Mouse (Mus musculus): Measurements from ENCODE around the gene Flt1. TPM values are rescaled to one million over a fixed set of nuclear protein-coding genes. Genes with fewer than 3 reads are reported as not detected.

The Flt1 gene
- polyA plus RNA-seq, 1 experiment = 3.6 TPM

GRCm38 (mm10) chr5:147692622-147693021 is 33.2 kb downstream of the Flt1 start:
- Histone ChIP-seq H3K4me3 (ENCODE audit: low read depth, low read length) (no peak overlapping the region), H3K4me1 (ENCODE audit: control insufficient read depth, insufficient read depth, insufficient read length, low read length) (no peaks in the 10 kb centered on the region), H3K27ac (ENCODE audit: insufficient read depth, low read depth, low read length) (no peak overlapping the region), H3K27me3 (ENCODE audit: control insufficient read depth, insufficient read depth, low read length) (no peaks in the 10 kb centered on the region), H3K36me3 (ENCODE audit: control insufficient read depth, insufficient read depth, low read length) (no peaks in the 10 kb centered on the region)
- TF ChIP-seq CTCF (IDR thresholded peaks at IDR 0.05; ENCODE audit: extremely low read depth, insufficient read length, insufficient replicate concordance, low read depth, low read length) (no peak), POLR2A (IDR thresholded peaks at IDR 0.05; ENCODE audit: low read depth, low read length) (no peak)
- 89% methylated on average over 1 of the region's 1 CpGs for WGBS

GRCm38 (mm10) chr5:147683707-147684323 is 42.0 kb downstream of the Flt1 start:
- 87% methylated on average over 12 of the region's 12 CpGs for WGBS
- no peaks in the 10 kb centered on the region for H3K4me1 ChIP-seq (ENCODE audit: control insufficient read depth, insufficient read depth, insufficient read length, low read length)
- H3K36me3 ChIP-seq (ENCODE audit: control insufficient read depth, insufficient read depth, low read length) = no peaks in the 10 kb centered on the region
- no peak for TF ChIP-seq CTCF (IDR thresholded peaks at IDR 0.05; ENCODE audit: extremely low read depth, insufficient read length, insufficient replicate concordance, low read depth, low read length)
- TF ChIP-seq POLR2A (IDR thresholded peaks at IDR 0.05; ENCODE audit: low read depth, low read length) = no peak
- H3K4me3 ChIP-seq (ENCODE audit: low read depth, low read length) = no peak overlapping the region
- no peak overlapping the region for H3K27ac ChIP-seq (ENCODE audit: insufficient read depth, low read depth, low read length)
- H3K27me3 ChIP-seq (ENCODE audit: control insufficient read depth, insufficient read depth, low read length) = no peaks in the 10 kb centered on the region

- Histone ChIP-seq H3K36me3 (ENCODE audit: control insufficient read depth, insufficient read depth, low read length) (no peaks in the 10 kb centered on the region), H3K4me1 (ENCODE audit: control insufficient read depth, insufficient read depth, insufficient read length, low read length) (no peaks in the 10 kb centered on the region), H3K4me3 (ENCODE audit: low read depth, low read length) (no peak overlapping the region), H3K27me3 (ENCODE audit: control insufficient read depth, insufficient read depth, low read length) (no peaks in the 10 kb centered on the region), H3K27ac (ENCODE audit: insufficient read depth, low read depth, low read length) (no peak overlapping the region)
- WGBS = 30% methylated on average over 10 of the region's 10 CpGs
- no peak for TF ChIP-seq CTCF (IDR thresholded peaks at IDR 0.05; ENCODE audit: extremely low read depth, insufficient read length, insufficient replicate concordance, low read depth, low read length)
- no peak for TF ChIP-seq POLR2A (IDR thresholded peaks at IDR 0.05; ENCODE audit: low read depth, low read length)
Measured at GRCm38 (mm10) chr5:147681224-147681623, 44.6 kb downstream of the Flt1 start.

- Histone ChIP-seq H3K36me3 (ENCODE audit: control insufficient read depth, insufficient read depth, low read length) (no peaks in the 10 kb centered on the region), H3K4me1 (ENCODE audit: control insufficient read depth, insufficient read depth, insufficient read length, low read length) (no peaks in the 10 kb centered on the region), H3K4me3 (ENCODE audit: low read depth, low read length) (no peak overlapping the region), H3K27me3 (ENCODE audit: control insufficient read depth, insufficient read depth, low read length) (no peaks in the 10 kb centered on the region), H3K27ac (ENCODE audit: insufficient read depth, low read depth, low read length) (no peak overlapping the region)
- TF ChIP-seq CTCF (IDR thresholded peaks at IDR 0.05; ENCODE audit: extremely low read depth, insufficient read length, insufficient replicate concordance, low read depth, low read length) (no peak), POLR2A (IDR thresholded peaks at IDR 0.05; ENCODE audit: low read depth, low read length) (no peak)
- 28% methylated on average over 5 of the region's 5 CpGs for WGBS
Measured at GRCm38 (mm10) chr5:147680711-147681110, 45.1 kb downstream of the Flt1 start.

- Histone ChIP-seq H3K27ac (ENCODE audit: insufficient read depth, low read depth, low read length) (no peak overlapping the region), H3K27me3 (ENCODE audit: control insufficient read depth, insufficient read depth, low read length) (no peaks in the 10 kb centered on the region), H3K36me3 (ENCODE audit: control insufficient read depth, insufficient read depth, low read length) (no peaks in the 10 kb centered on the region), H3K4me1 (ENCODE audit: control insufficient read depth, insufficient read depth, insufficient read length, low read length) (no peaks in the 10 kb centered on the region), H3K4me3 (ENCODE audit: low read depth, low read length) (no peak overlapping the region)
- TF ChIP-seq CTCF (IDR thresholded peaks at IDR 0.05; ENCODE audit: extremely low read depth, insufficient read length, insufficient replicate concordance, low read depth, low read length) = no peak
- TF ChIP-seq POLR2A (IDR thresholded peaks at IDR 0.05; ENCODE audit: low read depth, low read length) = no peak
- 91% methylated on average over 12 of the region's 12 CpGs for WGBS
Measured at GRCm38 (mm10) chr5:147679316-147679715, 46.5 kb downstream of the Flt1 start.

- TF ChIP-seq CTCF (IDR thresholded peaks at IDR 0.05; ENCODE audit: extremely low read depth, insufficient read length, insufficient replicate concordance, low read depth, low read length) = no peak
- TF ChIP-seq POLR2A (IDR thresholded peaks at IDR 0.05; ENCODE audit: low read depth, low read length) = no peak
- no peaks in the 10 kb centered on the region for H3K4me1 ChIP-seq (ENCODE audit: control insufficient read depth, insufficient read depth, insufficient read length, low read length)
- no peak overlapping the region for H3K27ac ChIP-seq (ENCODE audit: insufficient read depth, low read depth, low read length)
- no peaks in the 10 kb centered on the region for H3K27me3 ChIP-seq (ENCODE audit: control insufficient read depth, insufficient read depth, low read length)
- WGBS = 75% methylated on average over 5 of the region's 5 CpGs
- no peak overlapping the region for H3K4me3 ChIP-seq (ENCODE audit: low read depth, low read length)
- no peaks in the 10 kb centered on the region for H3K36me3 ChIP-seq (ENCODE audit: control insufficient read depth, insufficient read depth, low read length)
Measured at GRCm38 (mm10) chr5:147675791-147676190, 50.0 kb downstream of the Flt1 start.

GRCm38 (mm10) chr5:147671765-147672424 is 53.9 kb downstream of the Flt1 start:
- H3K4me1 ChIP-seq (ENCODE audit: control insufficient read depth, insufficient read depth, insufficient read length, low read length) = no peaks in the 10 kb centered on the region
- no peaks in the 10 kb centered on the region for H3K36me3 ChIP-seq (ENCODE audit: control insufficient read depth, insufficient read depth, low read length)
- no peak for TF ChIP-seq POLR2A (IDR thresholded peaks at IDR 0.05; ENCODE audit: low read depth, low read length)
- TF ChIP-seq CTCF (IDR thresholded peaks at IDR 0.05; ENCODE audit: extremely low read depth, insufficient read length, insufficient replicate concordance, low read depth, low read length) = no peak
- H3K27ac ChIP-seq (ENCODE audit: insufficient read depth, low read depth, low read length) = no peak overlapping the region
- no peaks in the 10 kb centered on the region for H3K27me3 ChIP-seq (ENCODE audit: control insufficient read depth, insufficient read depth, low read length)
- 80% methylated on average over 19 of the region's 19 CpGs for WGBS
- no peak overlapping the region for H3K4me3 ChIP-seq (ENCODE audit: low read depth, low read length)
